ENCODE assay signal across 18 mouse cellular contexts in the genomic region with DNA sequence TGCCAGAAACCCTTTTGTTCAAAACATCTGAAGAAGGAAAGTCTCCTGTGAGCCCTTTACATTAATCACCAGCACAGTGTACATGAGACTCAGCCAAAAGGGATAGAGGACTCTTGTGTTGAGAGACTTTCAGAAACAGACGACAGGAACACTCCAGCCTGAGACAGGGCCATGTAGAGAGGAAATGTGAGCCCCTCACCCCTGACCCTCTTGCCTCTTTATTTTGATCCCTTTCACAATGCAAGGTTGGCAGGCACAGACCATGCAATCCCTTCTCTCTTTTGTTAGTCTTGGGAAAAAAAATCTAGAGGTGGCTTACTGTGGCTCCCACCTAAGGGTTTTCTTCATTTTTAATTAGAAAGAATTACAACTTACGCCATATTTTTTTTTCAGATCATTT.
DNase-seq lines count a peak whose midpoint lies in the region; ATAC-seq lines count a peak whose summit lies in the region.
"Had no signal": no experiment of that assay in that cellular context is flagged by ENCODE, and none has a peak within 500 bp of the region (broad histone marks: within the 10 kb centered on the region; RNA-seq: fewer than 3 reads in every experiment).

No protein-coding gene starts in this region.

- 22% methylated on average over 2 of the region's 2 CpGs for WGBS in kidney, embryonic 16.5 days
- 46% methylated on average over 2 of the region's 2 CpGs for WGBS in limb, embryonic 11.5 days

- H3K4me3 ChIP-seq in kidney, embryonic 16.5 days (ENCODE audit: low read length) = no peak overlapping the region
- no peak overlapping the region for H3K4me3 ChIP-seq in limb, embryonic 11.5 days (ENCODE audit: low read depth, low read length)
- H3K4me3 ChIP-seq: embryonic facial prominence, embryonic 13.5 days; heart, adult 2 months; hindbrain, embryonic 15.5 days had no signal

- H3K27me3 ChIP-seq in kidney, embryonic 16.5 days (ENCODE audit: insufficient read depth, low read length) = no peaks in the 10 kb centered on the region
- H3K27me3 ChIP-seq in limb, embryonic 11.5 days (ENCODE audit: control insufficient read depth, insufficient read depth, low read length) = no peaks in the 10 kb centered on the region
- H3K27me3 ChIP-seq: embryonic facial prominence, embryonic 13.5 days; hindbrain, embryonic 15.5 days had no signal

- no peak overlapping the region for H3K27ac ChIP-seq in kidney, embryonic 16.5 days (ENCODE audit: low read length)
- H3K27ac ChIP-seq in limb, embryonic 11.5 days (replicated peaks; ENCODE audit: low read depth, low read length) = no peak overlapping the region
- H3K27ac ChIP-seq: embryonic facial prominence, embryonic 13.5 days; heart, adult 2 months; hindbrain, embryonic 15.5 days had no signal

- H3K9ac ChIP-seq in kidney, embryonic 16.5 days (replicated peaks; ENCODE audit: low read length) = no peak overlapping the region
- no peak overlapping the region for H3K9ac ChIP-seq in limb, embryonic 11.5 days (ENCODE audit: low read length)
- H3K9ac ChIP-seq: embryonic facial prominence, embryonic 13.5 days; hindbrain, embryonic 15.5 days had no signal

- peak; percentile 94 for ATAC-seq in kidney, embryonic 16.5 days (ENCODE audit: low FRiP score, low TSS enrichment)
- 0 out of 2 replicates have a peak, but pooled peaks have one; percentile 37 for ATAC-seq in limb, embryonic 11.5 days (ENCODE audit: insufficient number of reproducible peaks, low FRiP score, low TSS enrichment, low read depth)
- ATAC-seq: CD4-positive, CD25-positive, alpha-beta regulatory T cell, adult 4 months; intestine, postnatal 0 days had no signal

- DNase-seq in kidney, adult 11 months = no peak
- DNase-seq in embryo, embryonic 10.5 days (ENCODE audit: low spot score) = peak; percentile 79
- DNase-seq in embryo, embryonic 9.5 days (ENCODE audit: extremely low spot score) = peak; percentile 53
- peak; percentile 40 for DNase-seq in limb, embryonic 11.5 days (ENCODE audit: low spot score)
- no peak for DNase-seq in spleen, postnatal 14 days (ENCODE audit: low spot score in 2 of 2)
- DNase-seq in adipocyte (ENCODE audit: low spot score) = no peak
- DNase-seq: cerebellum, adult 9-11 months; gastrocnemius, postnatal 10 days; heart, adult 2 months; layer of hippocampus, postnatal 36 days; lung, adult 18-20 months; right cerebral cortex, adult 18-20 months had no signal

- no peak overlapping the region for H3K4me2 ChIP-seq in kidney, embryonic 16.5 days (replicated peaks; ENCODE audit: low read depth, low read length)
- H3K4me2 ChIP-seq in limb, embryonic 11.5 days (ENCODE audit: low read depth, severe bottlenecking) = no peak overlapping the region
- H3K4me2 ChIP-seq: embryonic facial prominence, embryonic 13.5 days; hindbrain, embryonic 15.5 days had no signal

- H3K9me3 ChIP-seq in kidney, embryonic 16.5 days (ENCODE audit: low read length) = no peaks in the 10 kb centered on the region
- H3K9me3 ChIP-seq in limb, embryonic 11.5 days (ENCODE audit: control insufficient read depth, low read length) = no peaks in the 10 kb centered on the region
- H3K9me3 ChIP-seq: embryonic facial prominence, embryonic 13.5 days; hindbrain, embryonic 15.5 days had no signal

- H3K4me1 ChIP-seq in kidney, embryonic 16.5 days (ENCODE audit: insufficient read depth, low read length) = no peaks in the 10 kb centered on the region
- H3K4me1 ChIP-seq in limb, embryonic 11.5 days (ENCODE audit: control insufficient read depth, insufficient read depth, low read length) = no peaks in the 10 kb centered on the region
- H3K4me1 ChIP-seq: embryonic facial prominence, embryonic 13.5 days; hindbrain, embryonic 15.5 days had no signal

- no peaks in the 10 kb centered on the region for H3K36me3 ChIP-seq in kidney, embryonic 16.5 days (ENCODE audit: insufficient read depth, low read length)
- H3K36me3 ChIP-seq in limb, embryonic 11.5 days (ENCODE audit: control insufficient read depth, insufficient read depth, low read length) = no peaks in the 10 kb centered on the region
- H3K36me3 ChIP-seq: embryonic facial prominence, embryonic 13.5 days; G1E; hindbrain, embryonic 15.5 days had no signal

Comparison
In these comparisons a context has a peak if more than half of its experiments do, and no peak if none do; other contexts are left out.
1. DNase-seq: peak in embryo, embryonic 10.5 days (single experiment), embryo, embryonic 9.5 days (single experiment) and limb, embryonic 11.5 days (single experiment); none in kidney, adult 11 months (single experiment), spleen, postnatal 14 days (0 of 2) and adipocyte (single experiment).